Mouse (Mus musculus) lung, postnatal 0 days (tissue): ENCODE results near the gene Cirbp.

ENCODE experiments used
- CTCF ChIP-seq: IDR thresholded peaks from 2 replicates; pipeline ENCODE4 v1.5.1; 2016; ENCODE audit warnings: antibody characterized with exemption, mild to moderate bottlenecking
- EP300 ChIP-seq: IDR thresholded peaks from 2 replicates; pipeline ENCODE4 v1.6.1; 2016; ENCODE audit warnings: antibody characterized with exemption, mild to moderate bottlenecking, control low read depth

- no peak for TF ChIP-seq CTCF
- no peak for TF ChIP-seq EP300
Measured at GRCm38 (mm10) chr10:80207201-80207600, 41.4 kb downstream of the Cirbp start.
